Mouse (Mus musculus) spleen, adult 2 months (tissue): ENCODE data around the gene Pimreg. TPM values are rescaled to one million over a fixed set of nuclear protein-coding genes. Genes with fewer than 3 reads are reported as not detected.

Experiments
- DNase-seq, 2 experiments: peaks; one replicate each; pipeline versions ENCODE4 v3.0.0 to v3.0.0-alpha.2; 2012 to 2021; ENCODE audit warnings: low spot score in 2 of 2, low read depth in 1 of 2
- H3K27ac ChIP-seq: fragments of 200-500 bp; 2 replicates; pipeline ENCODE4 v1.5.1; 2012; ENCODE audit warnings: low read length, inconsistent platforms; ENCODE audit not compliant: insufficient read depth
- H3K27me3 ChIP-seq: fragments of 200-500 bp; 2 replicates; pipeline ENCODE4 v1.6.1; 2012; ENCODE audit warnings: mild to moderate bottlenecking, moderate library complexity, low read length, inconsistent platforms; ENCODE audit not compliant: control insufficient read depth, insufficient read depth
- H3K36me3 ChIP-seq: fragments of 200-500 bp; 2 replicates; pipeline ENCODE4 v1.6.1; 2012; ENCODE audit warnings: mild to moderate bottlenecking, low read length, inconsistent platforms; ENCODE audit not compliant: control insufficient read depth, insufficient read depth
- H3K4me1 ChIP-seq: fragments of 200-500 bp; 2 replicates; pipeline ENCODE4 v1.6.1; 2011; ENCODE audit warnings: inconsistent platforms; ENCODE audit not compliant: control insufficient read depth, insufficient read depth, insufficient read length
- H3K4me3 ChIP-seq: fragments of 200-500 bp; 2 replicates; pipeline ENCODE4 v1.5.1; 2011; ENCODE audit warnings: mild to moderate bottlenecking, inconsistent platforms; ENCODE audit not compliant: insufficient read depth, insufficient read length; ENCODE audit errors: extremely low read depth
- CTCF ChIP-seq: fragments of 200-500 bp; IDR thresholded peaks from 2 replicates; pipeline ENCODE4 v1.5.1; 2011; ENCODE audit warnings: mild to moderate bottlenecking, inconsistent platforms; ENCODE audit not compliant: insufficient read depth, insufficient read length, insufficient replicate concordance; ENCODE audit errors: extremely low read depth
- POLR2A ChIP-seq: fragments of 200-500 bp; IDR thresholded peaks from 2 replicates; pipeline ENCODE4 v1.6.1; 2011; ENCODE audit warnings: low read depth, low read length, inconsistent platforms
- WGBS: fragments of 180-500 bp; shearing (Covaris S2); methylation state at CpG from one replicate; pipeline ENCODE4 v1.1.7; 2018; 5-methylcytosine and 5-hydroxymethylcytosine counted together
- polyA plus RNA-seq: library from polyadenylated mRNA; depleted of rRNA; stranded (reverse); fragments of >200 nt; gene quantifications from 2 replicates; pipeline ENCODE4 v1.2.3, GENCODE M21; 2012

The Pimreg gene
- polyA plus RNA-seq, 1 experiment: 1.5 TPM

DNA sequence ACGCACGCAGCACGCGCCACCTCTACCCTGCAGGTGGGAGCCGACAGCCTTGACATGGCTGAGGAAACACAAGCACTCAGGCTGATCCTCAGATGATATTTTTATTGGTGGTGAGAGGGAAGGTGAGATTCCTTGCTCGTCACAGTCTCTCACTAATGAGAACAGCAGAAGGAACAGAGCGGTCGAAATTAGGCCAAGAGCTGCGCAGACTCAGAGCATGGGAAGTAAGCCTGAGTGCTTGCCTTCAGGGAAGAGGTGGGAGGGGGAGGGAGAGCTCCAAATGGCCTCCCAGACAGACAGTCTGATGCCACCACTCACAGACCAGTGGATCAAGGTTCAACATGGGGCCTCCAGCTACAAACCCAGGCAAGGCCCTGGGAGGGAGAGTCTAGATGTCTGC is 15.3 kb upstream of the Pimreg start:
- no peaks in the 10 kb centered on the region for H3K36me3 ChIP-seq
- no peak overlapping the region for H3K27ac ChIP-seq
- no peak for DNase-seq
- no peak overlapping the region for H3K4me3 ChIP-seq
- TF ChIP-seq POLR2A (no peak), CTCF (no peak)
- WGBS: 81% methylated on average over 9 of the region's 9 CpGs
- 0 out of 2 replicates have a peak, but pooled peaks cover 1% of the 10 kb centered on the region for H3K27me3 ChIP-seq
- no peaks in the 10 kb centered on the region for H3K4me1 ChIP-seq

DNA sequence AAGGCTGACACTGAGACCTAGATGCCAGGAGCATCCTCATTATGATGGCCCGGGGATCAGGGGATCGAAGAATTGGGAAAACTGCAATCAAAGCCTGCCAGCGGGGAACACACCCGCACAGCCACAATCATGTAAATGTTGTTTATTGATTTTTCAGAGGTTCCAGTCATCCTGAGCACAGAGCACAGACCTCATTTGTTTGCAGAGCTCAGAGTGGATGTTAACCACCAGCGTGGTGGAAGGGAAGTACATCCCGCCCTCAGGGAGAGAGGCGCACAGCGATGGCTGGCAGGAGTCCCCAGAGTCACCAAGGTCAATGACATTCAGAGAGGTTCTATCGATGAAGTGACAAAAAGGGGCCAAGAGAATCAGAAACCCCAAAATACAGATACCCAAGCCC is 14.0 kb upstream of the Pimreg start:
- H3K27me3 ChIP-seq: 0 out of 2 replicates have a peak, but pooled peaks cover 1% of the 10 kb centered on the region
- DNase-seq: no peak
- WGBS: 84% methylated on average over 9 of the region's 9 CpGs

GRCm38 (mm10) chr11:72029143-72029542 is 12.7 kb upstream of the Pimreg start:
- Histone ChIP-seq H3K36me3 (no peaks in the 10 kb centered on the region), H3K4me1 (no peaks in the 10 kb centered on the region), H3K27ac (no peak overlapping the region), H3K4me3 (no peak overlapping the region), H3K27me3 (0 out of 2 replicates have a peak, but pooled peaks cover 1% of the 10 kb centered on the region)
- 54% methylated on average over 23 of the region's 23 CpGs for WGBS
- no peak for DNase-seq
- no peak for TF ChIP-seq POLR2A

More for the DNA sequence above, 14.0 kb upstream of the Pimreg start:
- TF ChIP-seq CTCF (no peak), POLR2A (no peak)
- H3K36me3 ChIP-seq: no peaks in the 10 kb centered on the region
- no peak overlapping the region for H3K27ac ChIP-seq
- H3K4me1 ChIP-seq: no peaks in the 10 kb centered on the region
- H3K4me3 ChIP-seq: no peak overlapping the region

GRCm38 (mm10) chr11:72031353-72031752 is 10.5 kb upstream of the Pimreg start:
- no peak for DNase-seq
- TF ChIP-seq POLR2A: no peak
- TF ChIP-seq CTCF: no peak
- Histone ChIP-seq H3K27me3 (0 out of 2 replicates have a peak, but pooled peaks cover 1% of the 10 kb centered on the region), H3K27ac (no peak overlapping the region), H3K4me3 (no peak overlapping the region), H3K4me1 (no peaks in the 10 kb centered on the region), H3K36me3 (no peaks in the 10 kb centered on the region)
- 90% methylated on average over 7 of the region's 7 CpGs for WGBS

DNA sequence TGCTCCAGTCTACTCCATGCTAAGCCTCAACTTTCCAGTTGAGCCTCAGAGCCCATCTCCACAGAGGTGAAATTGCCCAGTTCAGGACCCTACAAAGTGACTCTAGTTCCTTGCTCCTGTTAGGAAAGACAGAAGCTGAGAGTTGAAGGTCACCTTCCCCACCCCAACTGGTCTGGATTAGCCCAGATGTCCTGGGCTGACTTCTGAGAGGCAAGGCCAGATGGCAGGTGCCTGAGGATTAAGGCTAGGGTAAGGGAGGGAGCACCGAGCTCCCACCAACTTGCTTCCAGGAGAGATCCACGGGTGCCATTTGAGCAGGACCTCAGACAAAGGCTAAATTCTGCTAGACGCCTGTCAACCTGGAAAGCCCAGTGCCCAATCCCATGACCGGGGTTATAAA is 9.7 kb upstream of the Pimreg start:
- no peak overlapping the region for H3K4me3 ChIP-seq
- no peak for TF ChIP-seq CTCF
- no peak for TF ChIP-seq POLR2A
- DNase-seq: no peak
- H3K27ac ChIP-seq: no peak overlapping the region
- 0 out of 2 replicates have a peak, but pooled peaks cover 1% of the 10 kb centered on the region for H3K27me3 ChIP-seq
- no peaks in the 10 kb centered on the region for H3K36me3 ChIP-seq
- 83% methylated on average over 4 of the region's 4 CpGs for WGBS
- H3K4me1 ChIP-seq: no peaks in the 10 kb centered on the region

GRCm38 (mm10) chr11:72032589-72032988 is 9.2 kb upstream of the Pimreg start:
- Histone ChIP-seq H3K4me1 (no peaks in the 10 kb centered on the region), H3K4me3 (no peak overlapping the region), H3K27ac (no peak overlapping the region), H3K27me3 (0 out of 2 replicates have a peak, but pooled peaks cover under 1% of the 10 kb centered on the region), H3K36me3 (no peaks in the 10 kb centered on the region)
- DNase-seq: no peak
- WGBS: 89% methylated on average over 3 of the region's 3 CpGs
- TF ChIP-seq POLR2A: no peak
- no peak for TF ChIP-seq CTCF

DNA sequence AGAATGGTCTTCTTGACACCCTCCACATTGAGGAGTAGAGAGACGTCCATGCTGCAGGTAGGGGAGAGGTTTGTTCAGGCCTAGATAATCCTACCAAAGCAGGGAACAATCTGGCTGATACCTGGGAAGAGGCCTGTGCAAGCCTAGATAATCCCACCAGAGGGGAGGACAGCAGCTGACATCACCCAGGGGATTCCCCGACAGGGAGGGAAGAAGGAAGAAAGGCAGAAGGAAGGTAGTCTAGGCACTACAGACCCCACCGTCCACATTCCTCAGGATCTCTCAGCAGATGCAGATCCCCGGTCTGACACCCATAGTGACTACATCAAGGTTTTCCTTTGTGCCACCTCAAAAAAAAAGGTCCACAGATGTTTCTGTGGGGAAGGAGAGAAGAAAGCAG is 4.4 kb upstream of the Pimreg start, which contains the start of gene Aipl1:
Gene Aipl1, minus strand, starts transcription at position 101 of the 400 bp plus-strand sequence.
- Histone ChIP-seq H3K4me1 (peaks cover 2% of the 10 kb centered on the region; the same call in 1 of the 2 replicates), H3K36me3 (no peaks in the 10 kb centered on the region), H3K27me3 (no peaks in the 10 kb centered on the region), H3K4me3 (no peak within 1 kb of the TSS), H3K27ac (no peak within 1 kb of the TSS)
- TF ChIP-seq POLR2A (no peak), CTCF (no peak)
- no peak for DNase-seq
- 67% methylated on average over 4 of the region's 4 CpGs for WGBS
